Mouse (Mus musculus): ENCODE measurements around the gene Pbx1.

DNA sequence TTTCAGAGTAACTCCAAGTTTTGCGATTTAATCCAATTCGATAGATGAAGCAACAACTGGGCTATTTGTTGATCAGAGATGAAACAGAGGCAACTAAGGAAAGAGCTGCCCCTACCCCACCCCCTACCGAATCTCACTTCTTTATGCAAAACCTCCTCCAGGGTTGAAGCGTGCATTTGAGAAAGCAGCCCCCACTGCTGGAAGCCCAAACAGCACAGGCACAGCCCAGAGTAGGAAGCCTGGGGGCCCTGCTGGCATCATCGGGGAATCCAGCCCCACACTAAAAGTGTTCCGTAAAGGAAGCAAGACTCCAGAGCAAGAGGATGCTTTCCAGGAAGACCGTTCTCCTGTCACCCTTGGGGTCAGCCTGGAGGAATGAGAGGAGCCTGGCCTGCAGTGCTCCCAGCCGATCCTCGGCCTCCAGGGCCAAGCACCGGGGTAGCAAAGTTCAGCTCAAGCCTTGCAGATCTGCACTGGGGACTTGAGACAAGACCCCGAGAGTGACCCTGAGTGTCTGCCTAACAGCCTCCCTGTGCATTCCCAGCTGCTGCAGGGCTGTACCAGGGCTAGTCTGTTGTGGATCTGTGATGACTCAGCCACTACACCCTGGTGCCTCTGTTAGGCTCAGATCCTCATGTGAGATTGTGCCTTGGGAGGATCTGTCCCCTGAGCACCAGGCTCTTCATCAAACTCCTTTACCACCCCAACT is 15.2 kb downstream of the Pbx1 start:
- TF ChIP-seq CTCF (IDR thresholded peaks at IDR 0.05; ENCODE audit: low read depth) = no peak
- no peak for TF ChIP-seq EP300 (optimal IDR thresholded peaks at IDR 0.05)
